Mouse (Mus musculus) CD4-positive, CD25-positive, alpha-beta regulatory T cell, adult 4 months (primary cell): ENCODE results near the gene Minos1. TPM values are rescaled to one million over a fixed set of nuclear protein-coding genes. Genes with fewer than 3 reads are reported as not detected.

Experiments used
- ATAC-seq: one replicate; pipeline ENCODE4 v1.8.0; 2017
- polyA plus RNA-seq, 2 experiments: library from polyadenylated mRNA; unstranded; fragments of 100-300 nt; shearing (Covaris generic); gene quantifications; one replicate each; pipeline ENCODE4 v1.2.1; 2017

The Minos1 gene
- polyA plus RNA-seq, 2 experiments from 2014 or later, result 277 to 314 TPM

DNA sequence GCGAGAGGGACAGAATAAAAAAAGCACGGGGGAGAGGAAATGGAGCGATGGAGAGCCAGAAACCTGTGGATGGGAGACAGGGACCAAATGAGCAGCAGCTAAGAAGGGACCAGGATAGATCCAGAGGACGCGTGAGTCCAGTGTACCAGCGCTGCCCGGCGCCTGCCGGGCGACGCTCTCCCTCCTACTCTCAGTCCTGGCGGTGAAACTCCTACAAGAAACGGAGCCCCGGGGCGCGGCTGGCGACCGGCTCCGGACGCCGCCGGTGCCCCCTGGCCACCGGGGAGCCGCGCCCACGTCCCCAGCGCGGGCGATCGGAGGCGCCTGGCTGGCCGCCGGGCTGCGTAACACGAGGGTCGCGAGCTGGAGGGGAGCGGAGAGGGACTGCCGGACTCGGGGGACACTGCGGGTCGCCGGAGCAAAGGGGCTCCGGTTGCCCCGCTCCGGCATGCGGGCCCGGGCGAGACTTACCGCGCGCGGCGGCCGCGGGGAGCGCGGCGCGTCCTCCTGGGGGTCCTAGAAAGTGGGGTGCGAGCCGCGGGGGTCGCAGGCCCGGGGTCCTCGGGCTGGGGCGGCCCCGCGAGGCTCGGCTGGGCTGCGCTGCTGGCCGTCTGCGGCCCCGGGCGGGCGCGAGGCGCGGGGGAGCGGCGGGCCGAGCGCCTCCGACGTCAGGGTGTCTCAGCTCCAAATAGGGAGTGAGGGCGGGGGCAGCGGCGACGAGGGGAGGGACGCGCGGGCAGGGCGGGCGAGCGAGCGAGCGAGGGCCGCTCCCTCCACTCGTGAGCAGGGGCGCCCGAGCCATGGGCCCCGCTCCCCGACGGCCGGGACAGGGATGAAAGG is 38.3 kb downstream of the Minos1 start, which contains the start of gene Nbl1:
Gene Nbl1 (minus strand): TSS at position 638 of the 840 bp plus-strand sequence.
- ATAC-seq, result no peak

DNA sequence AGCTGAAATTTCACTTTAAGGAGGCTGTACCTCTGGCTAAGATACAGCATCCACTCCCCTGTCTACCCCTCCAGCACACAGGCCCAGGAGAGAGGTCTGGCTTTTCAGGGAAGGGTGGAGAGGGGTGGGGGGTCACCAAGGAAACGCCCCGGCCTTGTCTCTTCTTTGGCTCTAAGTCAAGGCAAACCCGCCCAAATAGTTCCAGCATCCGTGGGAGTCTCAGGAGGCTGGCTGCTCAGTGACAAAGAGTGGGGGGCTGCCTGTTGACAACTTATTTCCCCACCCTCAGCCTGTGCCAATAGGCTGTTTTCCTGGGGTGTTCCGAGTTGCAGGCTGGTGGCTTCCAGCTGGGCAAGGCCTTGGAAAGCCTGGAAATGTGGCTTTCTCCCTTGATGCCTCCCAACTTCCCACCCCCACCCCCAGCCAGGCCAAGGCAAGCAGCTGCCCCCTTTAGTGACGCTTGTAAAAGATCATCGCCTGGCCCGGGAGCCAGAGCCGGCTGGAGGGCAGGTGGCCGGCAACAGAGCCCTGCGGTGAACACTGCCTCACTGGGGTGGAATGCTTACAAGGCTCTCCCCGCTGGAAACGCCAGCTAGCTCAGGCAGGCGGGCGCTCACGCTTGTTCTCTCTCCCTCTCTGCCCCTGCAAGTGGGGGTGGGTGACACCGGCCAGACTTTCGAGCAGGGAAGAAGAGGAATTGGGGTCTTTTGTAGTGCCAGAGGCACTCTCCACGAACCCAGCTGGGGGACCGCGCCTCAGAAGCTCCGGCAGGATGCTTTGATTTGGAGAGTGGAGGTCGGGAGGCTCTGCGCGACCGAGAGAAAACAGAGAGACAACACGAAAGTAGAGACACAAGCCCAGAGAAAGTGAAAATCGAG is 39.2 kb downstream of the Minos1 start:
- ATAC-seq, result no peak

DNA sequence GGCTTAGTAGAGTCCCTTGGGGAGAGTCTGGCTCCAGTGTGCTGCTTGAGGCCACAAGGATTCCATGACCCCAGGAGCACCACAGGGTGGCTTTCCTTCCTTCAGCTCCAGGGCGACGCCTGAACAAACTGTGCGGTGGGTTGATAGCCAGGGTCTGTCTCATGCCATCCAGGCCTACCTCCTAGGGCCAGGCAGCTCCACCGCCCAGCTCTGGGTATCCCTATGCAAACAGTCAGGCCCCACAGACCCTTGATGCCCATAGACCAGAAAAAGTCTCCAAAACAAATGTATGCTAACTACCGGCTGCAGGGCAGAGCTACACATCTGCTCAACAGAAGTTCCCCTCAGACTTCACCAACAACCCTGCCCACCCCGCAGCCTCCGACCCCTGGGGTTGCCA is 39.8 kb downstream of the Minos1 start:
- ATAC-seq, result no peak

DNA sequence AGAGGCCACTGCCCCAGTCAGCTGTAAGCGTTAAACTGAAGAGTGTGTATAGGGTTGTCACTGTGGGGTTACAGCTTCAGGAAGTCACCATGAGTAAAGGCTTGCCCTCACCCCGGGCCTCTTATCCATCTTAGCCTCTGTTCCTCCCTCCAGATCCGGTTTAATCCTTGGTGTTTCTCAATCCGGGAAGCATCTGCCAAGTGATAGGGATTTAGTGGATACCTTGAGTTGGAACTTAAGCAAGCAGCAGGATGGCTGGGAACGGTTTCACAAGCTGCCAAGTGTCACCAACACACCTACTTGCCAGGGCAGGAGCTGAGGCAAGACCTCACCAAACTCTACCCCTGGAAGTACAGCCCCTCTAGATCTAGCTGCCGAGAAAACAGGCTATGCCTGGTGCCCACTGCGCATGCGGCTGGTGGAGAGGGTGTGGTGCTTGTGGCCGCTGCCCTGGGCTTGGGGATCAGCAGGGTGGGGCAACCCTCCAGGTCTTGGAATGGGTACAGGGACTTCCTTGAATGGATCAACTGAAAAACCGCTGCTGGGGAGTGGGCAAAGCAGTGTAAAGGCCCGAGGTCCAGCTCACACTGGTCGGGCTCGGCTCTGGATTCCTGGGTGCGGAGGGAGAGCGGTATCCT is 40.5 kb downstream of the Minos1 start:
- no peak for ATAC-seq

DNA sequence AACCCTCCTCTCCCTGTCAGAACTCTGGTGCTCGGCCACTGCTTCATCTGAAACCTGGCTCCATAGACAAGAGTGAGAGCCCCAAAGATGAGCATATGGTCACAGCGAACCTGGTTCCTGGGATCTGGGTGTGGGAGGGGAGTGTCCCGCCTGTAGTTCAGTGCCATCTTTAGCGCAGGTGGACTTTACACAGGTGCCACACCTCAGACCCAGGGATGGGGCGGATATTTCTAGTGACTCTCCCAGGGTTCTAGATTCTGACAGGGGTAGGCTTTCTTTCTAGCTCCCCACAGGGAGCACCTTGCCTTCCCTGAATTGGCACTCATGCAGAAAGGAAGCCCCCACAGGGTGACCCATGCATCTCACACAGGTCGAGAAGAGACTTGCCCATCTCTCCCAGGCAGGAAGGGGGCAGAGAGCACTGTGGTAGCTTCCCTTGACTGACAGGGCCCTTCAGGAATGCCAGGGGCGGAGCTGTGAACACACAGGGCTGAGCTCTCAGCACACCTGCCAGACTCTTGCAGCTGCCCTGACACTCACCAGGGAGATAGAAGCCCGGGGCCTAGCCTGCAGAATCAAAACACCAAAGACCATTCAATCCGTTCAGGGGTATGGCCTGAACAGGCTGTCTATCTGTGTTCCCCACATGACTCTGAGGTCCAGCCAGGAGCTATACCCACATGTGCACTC is 41.8 kb downstream of the Minos1 start:
- ATAC-seq, result no peak

DNA sequence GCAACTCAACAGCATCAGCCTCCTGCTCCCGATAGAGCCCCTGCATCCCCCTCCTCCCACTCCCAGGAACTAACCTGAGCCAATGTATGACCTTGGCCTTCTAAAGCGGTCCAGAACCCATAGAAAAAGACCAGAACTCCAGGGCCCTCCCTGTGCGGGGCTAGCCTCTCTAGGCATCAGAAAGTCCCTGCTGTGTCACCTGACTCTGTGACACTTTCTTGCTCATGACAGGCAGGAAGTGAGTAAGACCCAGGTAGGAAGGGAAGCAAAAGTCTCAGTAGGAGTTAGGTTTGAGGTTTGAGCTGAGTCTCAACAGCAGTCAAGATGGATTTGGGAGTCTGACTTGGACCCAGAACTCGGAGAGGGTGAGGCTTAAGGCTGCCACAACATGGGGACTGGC is 43.9 kb downstream of the Minos1 start:
- ATAC-seq, result peak; percentile 93

DNA sequence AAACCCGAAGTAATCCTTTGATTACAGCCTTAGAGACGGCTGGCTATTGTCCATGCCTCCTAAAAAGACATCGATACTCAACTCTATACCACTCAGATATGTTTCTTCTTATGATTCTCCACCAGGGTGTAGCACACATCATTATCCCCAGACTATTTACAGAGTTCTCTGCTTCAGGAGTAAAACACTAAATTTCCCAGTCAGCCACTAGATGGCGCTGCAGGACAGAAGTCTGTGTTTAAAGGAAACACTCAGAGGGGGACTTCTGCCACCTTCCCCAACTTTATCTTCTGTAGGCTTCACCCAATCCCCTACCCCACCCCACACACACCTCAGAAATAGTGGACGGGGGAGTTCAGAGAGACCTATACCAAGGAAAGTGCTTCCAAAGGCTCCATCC is 44.9 kb downstream of the Minos1 start:
- ATAC-seq, result peak; percentile 68

DNA sequence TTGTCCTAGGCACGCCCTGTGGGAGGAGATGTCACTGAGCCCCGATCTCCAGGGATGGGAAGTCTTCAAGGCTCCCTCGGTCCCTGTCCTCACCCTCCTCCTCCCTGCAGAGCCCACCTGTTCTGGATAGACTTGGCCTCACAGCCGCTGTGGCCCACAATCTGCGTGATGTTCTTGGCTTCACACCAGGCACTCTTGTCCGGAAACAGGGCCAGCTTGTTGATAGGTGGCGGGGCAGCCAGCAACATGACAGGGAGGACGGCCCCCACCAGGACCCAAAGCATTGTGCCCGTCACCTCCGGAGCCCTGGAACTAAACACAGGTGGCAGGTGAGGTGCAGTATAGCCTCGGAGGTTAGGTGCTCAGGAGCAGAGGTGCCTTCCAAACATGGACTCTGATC is 45.6 kb downstream of the Minos1 start:
- ATAC-seq, result no peak

DNA sequence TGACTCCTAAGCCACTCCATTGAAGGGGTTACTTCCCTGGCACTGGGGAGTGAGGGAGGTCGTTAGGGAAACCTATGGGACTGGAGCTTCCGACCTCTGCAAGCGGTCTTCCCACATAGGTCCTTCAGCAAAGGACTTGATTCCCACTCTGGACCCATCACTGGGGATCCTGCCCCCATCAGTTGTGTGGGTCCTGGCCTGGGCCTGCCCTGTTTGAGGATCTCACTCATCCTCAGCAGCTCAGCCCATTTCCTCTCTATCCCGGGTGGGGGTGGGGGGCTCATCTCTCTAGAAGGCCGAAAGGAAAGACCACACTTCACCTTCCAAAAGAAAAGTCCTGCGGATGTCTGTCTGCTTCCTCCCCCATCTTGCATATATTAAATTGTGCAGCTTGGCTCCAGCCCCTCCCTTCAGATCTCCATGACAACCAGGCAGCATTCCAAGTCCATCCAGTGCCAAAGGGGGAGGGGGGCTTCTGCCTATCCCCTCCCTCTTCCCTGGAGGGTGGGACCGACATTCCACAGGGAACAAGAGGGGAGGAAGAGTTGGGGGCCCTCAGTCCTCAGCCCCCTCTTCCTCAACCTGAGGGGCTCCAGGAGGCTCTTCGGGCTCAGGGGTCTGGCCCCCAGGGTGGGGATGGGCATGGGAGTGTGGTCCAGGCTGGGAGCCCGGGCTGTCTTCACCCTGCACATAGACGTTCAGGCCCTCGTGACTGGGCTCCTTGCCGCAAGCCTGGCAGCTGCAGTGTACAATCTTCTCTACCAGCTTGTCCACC is 47.9 kb downstream of the Minos1 start:
- no peak for ATAC-seq

DNA sequence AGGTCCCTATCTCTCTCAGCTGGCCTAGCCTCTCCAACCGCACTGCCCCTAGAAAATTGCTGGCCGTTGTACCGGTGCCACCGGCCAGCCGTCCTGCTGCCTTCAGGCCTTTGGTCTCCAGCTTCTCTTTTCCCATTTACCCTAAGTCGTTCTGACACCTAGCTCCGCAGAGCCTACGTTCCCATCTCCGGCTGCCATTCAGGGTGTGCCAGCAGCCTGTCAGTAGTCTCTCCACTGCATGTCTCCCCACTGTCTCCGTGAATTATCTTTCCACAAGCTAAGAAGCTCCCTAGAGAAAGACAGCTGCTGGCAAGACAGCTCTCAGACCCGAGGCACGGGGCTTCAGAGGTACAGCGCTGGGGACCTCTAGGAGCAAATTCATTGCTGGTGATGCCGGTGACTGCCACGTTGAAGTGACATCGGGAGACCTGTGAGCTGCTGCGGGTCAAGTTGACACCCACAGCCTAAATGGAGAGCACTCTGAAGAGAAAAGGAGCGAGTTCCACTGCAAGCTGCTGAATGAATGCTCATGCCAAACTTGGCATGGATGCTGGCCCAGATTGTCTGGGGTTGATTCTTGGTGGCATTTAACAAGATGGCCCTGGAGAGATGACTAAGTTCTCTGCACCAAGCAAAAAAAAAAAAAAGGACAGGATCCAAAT is 49.5 kb downstream of the Minos1 start:
- ATAC-seq, result no peak

DNA sequence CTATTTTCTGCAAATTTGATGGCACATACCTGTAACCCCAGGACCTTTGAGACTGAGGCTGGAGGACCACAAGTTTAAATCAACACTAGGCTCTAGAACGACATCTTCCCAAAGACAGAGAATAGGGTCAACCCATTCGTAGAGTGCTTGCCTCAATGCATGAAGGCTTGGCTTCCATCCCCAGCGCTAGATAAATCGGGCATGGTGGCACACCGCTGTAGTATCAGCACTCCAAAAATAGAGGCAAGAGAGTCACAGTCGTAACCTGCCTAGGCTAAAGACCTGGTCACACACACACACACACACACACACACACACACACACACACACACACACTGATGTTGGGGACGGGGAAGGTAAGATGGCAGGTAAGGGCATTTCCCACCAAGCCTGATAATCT is 50.7 kb downstream of the Minos1 start:
- no peak for ATAC-seq

DNA sequence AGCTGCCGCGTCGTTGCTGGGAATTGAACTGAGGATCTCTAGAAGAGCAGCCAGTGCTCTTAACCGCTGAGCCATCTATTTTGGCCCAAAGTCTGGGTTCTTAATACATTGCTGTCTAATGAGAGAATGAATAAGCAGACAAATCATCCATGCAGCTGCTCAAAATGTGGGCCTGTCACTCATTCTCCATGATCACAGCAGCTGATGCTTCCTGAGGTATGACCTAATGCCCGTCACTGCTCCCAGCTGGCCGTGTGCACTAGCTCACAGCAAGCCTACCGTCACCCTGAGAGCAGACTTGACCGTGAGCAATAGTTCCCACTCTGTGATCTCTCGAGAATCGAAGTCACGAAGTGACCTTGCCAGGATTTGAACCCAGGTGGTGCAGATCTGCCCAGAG is 51.5 kb downstream of the Minos1 start:
- ATAC-seq, result no peak

DNA sequence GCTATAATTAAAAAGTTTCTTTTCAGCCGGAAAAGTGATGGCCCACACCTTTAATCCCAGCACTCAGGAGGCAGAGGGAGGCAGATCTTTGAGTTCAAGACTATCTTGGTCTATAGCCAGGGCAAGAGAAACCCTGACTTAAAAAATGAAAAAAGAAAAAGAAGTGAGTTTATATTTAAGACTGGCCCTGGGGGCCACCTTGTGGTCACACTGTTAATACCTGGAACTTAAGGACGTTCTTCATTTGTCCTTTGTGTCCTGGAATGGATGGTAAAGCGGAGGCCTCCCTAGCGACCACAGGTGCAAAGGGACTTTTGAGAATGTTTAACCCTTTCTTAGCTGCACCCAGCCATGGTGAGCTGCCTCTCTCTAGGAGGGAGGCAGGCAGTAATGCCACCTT is 52.2 kb downstream of the Minos1 start:
- ATAC-seq, result no peak

DNA sequence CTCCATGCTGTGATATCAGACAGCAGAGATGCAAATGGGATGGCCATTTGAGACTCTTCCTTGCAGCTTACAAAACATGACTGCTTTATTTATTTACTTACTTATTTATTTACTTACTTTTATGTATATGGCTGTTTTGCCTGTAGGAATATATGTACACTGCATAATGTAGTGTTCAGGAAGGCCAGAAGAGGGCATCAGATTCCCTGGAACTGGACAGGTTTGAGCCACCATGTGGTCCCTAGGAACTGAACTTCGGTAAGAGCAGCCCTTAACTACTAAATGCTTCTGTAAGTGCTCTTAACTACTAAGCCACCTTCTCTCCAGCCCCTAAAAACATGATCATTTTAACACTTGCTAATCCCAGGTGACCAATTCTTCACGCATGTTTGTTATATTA is 52.6 kb downstream of the Minos1 start:
- ATAC-seq, result no peak

DNA sequence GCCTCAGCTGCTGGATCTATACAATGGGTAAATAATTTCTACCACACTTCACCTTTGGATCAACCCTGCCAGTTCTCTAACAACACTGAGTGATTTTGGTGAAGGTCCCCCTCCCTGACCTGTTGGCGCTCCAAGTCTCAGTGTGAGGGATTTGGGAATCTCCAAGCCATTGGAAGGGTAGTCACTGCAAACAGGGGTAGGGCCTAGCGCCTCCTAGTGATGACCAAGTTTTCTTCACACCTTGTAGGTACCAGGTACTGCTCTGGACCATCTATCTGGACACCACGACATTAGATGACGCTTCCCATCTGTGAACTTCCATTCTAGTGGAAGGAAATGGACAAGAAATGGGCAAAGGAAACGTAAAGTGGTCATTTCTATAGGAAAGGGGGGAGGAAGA is 55.0 kb downstream of the Minos1 start:
- ATAC-seq, result no peak

DNA sequence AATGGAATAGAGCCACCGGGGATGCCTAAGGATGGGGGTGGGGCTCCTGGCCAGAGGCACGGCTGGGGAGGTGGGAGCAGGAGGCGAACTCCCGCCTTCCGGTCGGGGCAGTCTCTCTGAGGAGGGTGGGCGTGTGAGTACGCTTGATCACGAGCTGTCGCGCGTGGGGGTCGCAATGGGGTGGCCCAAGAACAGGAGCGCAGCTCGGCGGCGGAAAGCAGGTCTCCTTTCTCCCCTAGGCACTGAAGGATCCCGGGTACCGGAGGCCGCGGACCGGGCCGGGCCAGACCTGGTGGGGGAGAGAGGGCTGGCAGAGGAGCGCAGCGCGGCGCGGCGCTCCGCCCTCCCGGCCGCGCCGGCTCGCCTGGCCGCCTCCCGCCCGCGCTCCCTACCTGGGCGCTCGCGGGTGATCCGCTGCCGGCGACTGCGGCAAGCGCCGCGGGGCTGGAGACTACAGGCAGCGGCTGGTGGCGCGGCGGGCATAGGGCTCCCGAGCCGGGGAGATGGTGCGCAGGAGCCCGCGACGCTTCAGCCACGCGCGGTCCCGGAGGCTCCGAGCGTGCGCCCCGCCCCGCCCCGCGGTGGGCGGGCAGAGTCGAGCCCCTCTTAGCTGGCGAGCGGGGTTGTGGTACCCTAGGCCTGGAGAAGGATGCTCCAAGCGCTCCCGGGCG is 55.7 kb downstream of the Minos1 start, which contains the start of gene Htr6:
Gene Htr6 (minus strand): TSS at position 530 of the 671 bp plus-strand sequence.
- no peak for ATAC-seq

DNA sequence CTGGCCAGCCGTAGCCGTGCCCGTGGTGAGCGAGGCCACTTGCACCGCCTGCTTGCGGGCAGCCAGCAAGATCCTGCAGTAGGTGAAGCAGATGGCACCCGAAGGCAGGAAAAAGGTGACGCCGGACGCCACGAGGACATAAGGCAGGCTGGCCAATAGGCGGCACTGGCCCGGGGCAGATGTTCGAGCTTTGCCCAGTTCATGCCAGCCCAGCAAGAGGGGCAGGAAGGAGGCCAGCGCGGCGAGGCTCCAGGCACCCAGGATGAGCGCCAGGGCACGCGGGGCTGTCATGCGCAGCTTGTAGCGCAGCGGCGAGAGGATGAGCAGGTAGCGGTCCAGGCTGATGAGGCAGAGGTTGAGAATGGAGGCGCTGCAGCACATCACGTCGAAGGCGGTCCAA is 56.9 kb downstream of the Minos1 start:
- ATAC-seq, result no peak

DNA sequence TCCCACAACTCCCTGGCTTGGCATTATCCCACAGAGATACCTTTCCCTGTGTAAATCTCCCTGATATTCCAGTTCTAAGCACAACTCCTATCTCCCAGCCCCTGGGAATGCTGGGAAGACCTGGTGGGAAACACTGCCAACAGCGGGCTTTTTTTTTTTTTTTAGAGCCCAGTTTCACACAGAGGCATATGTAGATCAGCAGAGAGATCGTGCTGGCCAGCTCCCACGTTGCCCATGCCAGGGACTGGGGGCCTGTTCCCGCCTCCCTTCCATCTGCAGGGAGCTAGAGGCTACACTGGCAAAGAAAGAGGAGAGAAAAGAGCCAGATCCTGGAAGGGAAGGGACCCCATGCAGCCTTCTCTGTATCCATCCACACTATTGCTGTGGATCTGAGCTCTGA is 62.6 kb downstream of the Minos1 start:
- no peak for ATAC-seq

DNA sequence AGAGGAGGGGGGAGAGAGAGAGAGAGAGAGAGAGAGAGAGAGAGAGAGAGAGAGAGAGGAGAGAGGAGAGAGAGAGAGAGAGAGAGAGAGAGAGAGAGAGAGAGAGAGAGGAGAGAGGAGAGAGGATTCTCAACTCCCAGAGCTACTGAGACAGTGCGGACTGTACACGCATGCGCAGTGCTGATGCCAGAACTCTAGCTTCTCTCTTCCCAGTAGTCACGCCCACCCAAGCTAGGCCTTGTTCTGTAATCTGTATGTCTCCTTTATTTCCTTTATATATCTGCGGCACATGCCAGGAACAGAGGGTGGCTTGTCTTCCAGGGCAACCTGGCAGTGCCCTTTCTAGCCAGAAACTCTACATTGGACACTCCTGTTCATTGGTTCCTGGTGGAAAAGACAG is 66.1 kb downstream of the Minos1 start:
- ATAC-seq, result no peak

DNA sequence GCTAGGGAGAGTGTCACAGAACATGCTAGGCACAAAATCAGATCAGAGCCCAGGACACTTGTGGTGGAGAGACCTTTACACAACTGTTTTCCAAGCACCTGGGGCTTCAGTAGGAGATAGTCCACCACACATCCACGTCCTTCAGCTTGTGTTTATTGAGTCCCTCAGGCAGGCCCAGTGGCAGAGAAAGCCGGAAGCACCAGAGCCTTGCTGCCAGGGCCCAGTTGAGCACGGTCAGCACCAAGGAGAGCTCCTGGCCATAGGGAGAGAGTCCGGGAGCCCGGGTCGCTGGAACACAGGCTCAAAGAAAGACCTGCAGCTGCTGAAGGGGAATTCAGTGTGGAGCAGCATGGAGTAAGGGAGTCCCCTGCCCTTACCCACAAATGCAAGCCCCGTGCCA is 71.3 kb downstream of the Minos1 start:
- no peak for ATAC-seq

DNA sequence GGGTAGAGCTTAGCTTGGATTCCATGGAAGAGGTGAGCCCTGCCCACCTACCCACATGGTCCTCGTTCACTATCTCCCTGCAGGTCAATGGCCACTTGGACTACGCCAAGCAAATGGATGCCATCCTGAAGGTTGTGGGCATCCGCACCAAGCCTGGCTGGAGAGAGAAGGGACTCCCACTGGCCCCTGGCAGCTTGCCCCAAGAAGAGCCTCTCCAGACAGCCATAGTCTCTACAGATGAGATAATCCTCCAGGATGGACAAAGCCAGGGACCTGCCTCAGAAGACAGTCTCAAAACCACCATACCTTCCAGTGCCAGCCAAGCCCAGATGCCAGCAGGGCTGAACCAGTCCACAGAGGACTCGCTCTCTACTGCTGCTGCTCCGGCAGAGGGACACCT is 72.9 kb downstream of the Minos1 start:
- no peak for ATAC-seq
